Mouse (Mus musculus) bone marrow, adult 2 months (tissue): Measurements from ENCODE around the gene Tgfbr3. TPM values are rescaled to one million over a fixed set of nuclear protein-coding genes. Genes with fewer than 3 reads are reported as not detected.

Experiments used
- H3K27ac ChIP-seq: fragments of 200-500 bp; 2 replicates; pipeline ENCODE4 v1.5.1; 2012; ENCODE audit warnings: low read depth, mild to moderate bottlenecking, control low read depth, inconsistent platforms, low read length; ENCODE audit not compliant: control insufficient read depth, poor library complexity, insufficient read depth
- H3K4me1 ChIP-seq: fragments of 200-500 bp; 2 replicates; pipeline ENCODE4 v1.6.1; 2011; ENCODE audit warnings: low read length; ENCODE audit not compliant: control insufficient read depth, insufficient read depth
- H3K4me3 ChIP-seq: fragments of 200-500 bp; replicated peaks from 2 replicates; pipeline ENCODE3; 2011; ENCODE audit warnings: mild to moderate bottlenecking, low read depth, low read length, control low read depth; ENCODE audit not compliant: control insufficient read depth
- CTCF ChIP-seq: fragments of 200-500 bp; IDR thresholded peaks from 2 replicates; pipeline ENCODE4 v1.5.1; 2011; ENCODE audit warnings: low read length, control low read depth; ENCODE audit not compliant: control insufficient read depth, insufficient read depth
- POLR2A ChIP-seq: fragments of 200-500 bp; IDR thresholded peaks from 2 replicates; pipeline ENCODE4 v1.6.1; 2011; ENCODE audit warnings: low read depth, mild to moderate bottlenecking, control low read depth, low read length, borderline replicate concordance; ENCODE audit not compliant: control insufficient read depth
- WGBS: fragments of 180-500 bp; shearing (Covaris S2); methylation state at CpG from one replicate; pipeline ENCODE4 v1.1.7; 2018; 5-methylcytosine and 5-hydroxymethylcytosine counted together
- polyA plus RNA-seq: library from polyadenylated mRNA; stranded (reverse); fragments of >200 nt; gene quantifications from 2 replicates; pipeline ENCODE4 v1.2.4, GENCODE M21; 2011; ENCODE audit warnings: low replicate concordance; ENCODE audit not compliant: missing spikeins, insufficient read depth, insufficient read length

The Tgfbr3 gene
- polyA plus RNA-seq, 1 experiment, result 7.4 TPM

GRCm38 (mm10) chr5:107151320-107151719, 138.1 kb downstream of the Tgfbr3 start:
- H3K4me3 ChIP-seq, result no peak overlapping the region
- H3K4me1 ChIP-seq, result no peaks in the 10 kb centered on the region; the same call in none of the 2 replicates
- WGBS, result 69% methylated on average over 3 of the region's 3 CpGs
- TF ChIP-seq POLR2A (no peak), CTCF (no peak)
- H3K27ac ChIP-seq, result no peak overlapping the region

GRCm38 (mm10) chr5:107150555-107151312, 138.7 kb downstream of the Tgfbr3 start:
- H3K27ac ChIP-seq, result no peak overlapping the region
- 43% methylated on average over 9 of the region's 9 CpGs for WGBS
- no peak overlapping the region for H3K4me3 ChIP-seq
- H3K4me1 ChIP-seq, result no peaks in the 10 kb centered on the region; the same call in none of the 2 replicates
- TF ChIP-seq POLR2A (no peak), CTCF (no peak)

GRCm38 (mm10) chr5:107147951-107148766, 141.3 kb downstream of the Tgfbr3 start:
- no peak overlapping the region for H3K27ac ChIP-seq
- H3K4me1 ChIP-seq, result no peaks in the 10 kb centered on the region; the same call in none of the 2 replicates
- TF ChIP-seq POLR2A (no peak), CTCF (no peak)
- H3K4me3 ChIP-seq, result no peak overlapping the region
- WGBS, result 45% methylated on average over 13 of the region's 13 CpGs

GRCm38 (mm10) chr5:107147413-107147812, 142.0 kb downstream of the Tgfbr3 start:
- TF ChIP-seq POLR2A (no peak), CTCF (no peak)
- Histone ChIP-seq H3K4me3 (no peak overlapping the region), H3K4me1 (no peaks in the 10 kb centered on the region; the same call in none of the 2 replicates), H3K27ac (no peak overlapping the region)

- 85% methylated on average over 11 of the region's 11 CpGs for WGBS
- peaks cover 1% of the 10 kb centered on the region for H3K4me1 ChIP-seq
Observed at GRCm38 (mm10) chr5:107146111-107146616, 143.3 kb downstream of the Tgfbr3 start.

GRCm38 (mm10) chr5:107145125-107145524, 144.3 kb downstream of the Tgfbr3 start:
- Histone ChIP-seq H3K4me3 (no peak overlapping the region), H3K4me1 (peaks cover 1% of the 10 kb centered on the region), H3K27ac (no peak overlapping the region)
- TF ChIP-seq POLR2A, result no peak
- TF ChIP-seq CTCF, result no peak
- 60% methylated on average over 4 of the region's 4 CpGs for WGBS

More at GRCm38 (mm10) chr5:107146111-107146616, 143.3 kb downstream of the Tgfbr3 start:
- H3K4me3 ChIP-seq, result no peak overlapping the region
- no peak for TF ChIP-seq POLR2A
- TF ChIP-seq CTCF, result no peak
- no peak overlapping the region for H3K27ac ChIP-seq

GRCm38 (mm10) chr5:107144263-107144843, 145.1 kb downstream of the Tgfbr3 start:
- peaks cover 1% of the 10 kb centered on the region for H3K4me1 ChIP-seq
- H3K4me3 ChIP-seq, result no peak overlapping the region
- WGBS, result 88% methylated on average over 9 of the region's 9 CpGs
- no peak for TF ChIP-seq CTCF
- no peak for TF ChIP-seq POLR2A
- H3K27ac ChIP-seq, result no peak overlapping the region

GRCm38 (mm10) chr5:107143406-107143805, 146.0 kb downstream of the Tgfbr3 start:
- WGBS, result 86% methylated on average over 5 of the region's 5 CpGs
- Histone ChIP-seq H3K4me3 (no peak overlapping the region), H3K4me1 (peaks cover 1% of the 10 kb centered on the region), H3K27ac (no peak overlapping the region)
- TF ChIP-seq POLR2A (no peak), CTCF (no peak)
